Comparison of ENCODE assay signal across 9 mouse cellular contexts in the genomic region with DNA sequence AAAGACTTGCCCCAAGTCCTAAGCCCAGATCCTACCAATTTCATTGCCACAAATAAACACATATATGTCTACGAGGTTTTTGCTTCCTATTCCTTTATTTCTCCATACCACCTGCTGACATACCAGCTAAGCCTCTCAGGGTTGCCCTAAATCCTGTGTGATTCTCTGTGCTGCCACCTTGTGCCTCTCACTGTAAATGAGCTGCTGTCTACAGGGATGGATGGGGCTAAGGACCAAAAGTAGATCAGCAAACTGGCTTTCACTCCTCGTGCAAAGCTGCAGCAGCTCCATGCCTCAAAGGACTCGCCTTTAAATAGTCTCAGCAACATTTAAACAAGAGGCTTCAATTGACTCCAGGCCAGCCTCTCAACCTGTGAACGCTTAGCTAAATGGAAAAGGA. TPM values are rescaled to one million over a fixed set of nuclear protein-coding genes. Genes with fewer than 3 reads are reported as not detected.
DNase-seq lines count a peak whose midpoint lies in the region; ATAC-seq and TF ChIP-seq lines count a peak whose summit lies in the region.
"Had no signal": no experiment of that assay in that cellular context is flagged by ENCODE, and none has a peak within 500 bp of the region (broad histone marks: within the 10 kb centered on the region; RNA-seq: fewer than 3 reads in every experiment).

No protein-coding gene starts in this region.

- intact Hi-C loops in heart, postnatal 10 days (cut with DNase I) = no loop called here
- intact Hi-C loops in left cerebral cortex, adult 2 months (cut with DNase I) = no loop called here

- no peaks in the 10 kb centered on the region for H3K9me3 ChIP-seq in kidney, embryonic 16.5 days (ENCODE audit: low read length)

- ATAC-seq in kidney, embryonic 16.5 days (ENCODE audit: low FRiP score, low TSS enrichment) = no peak

- H3K4me1 ChIP-seq in kidney, embryonic 16.5 days (ENCODE audit: insufficient read depth, low read length) = no peaks in the 10 kb centered on the region

- H3K4me3 ChIP-seq in left cerebral cortex, adult 2 months = no peak overlapping the region
- H3K4me3 ChIP-seq in kidney, embryonic 16.5 days (ENCODE audit: low read length) = no peak overlapping the region
- H3K4me3 ChIP-seq: myocyte had no signal

- H3K9ac ChIP-seq in kidney, embryonic 16.5 days (replicated peaks; ENCODE audit: low read length) = no peak overlapping the region

- TF ChIP-seq CTCF in left cerebral cortex, adult 2 months (IDR thresholded peaks at IDR 0.05) = peak; percentile 51

- 25% methylated on average over 4 of the region's 4 CpGs for WGBS in kidney, embryonic 16.5 days

- peak; percentile 40 to 54 for DNase-seq in heart, postnatal 10 days
- no peak for DNase-seq in heart, adult 11 months
- DNase-seq in CD4-positive, CD25-positive, alpha-beta regulatory T cell, adult 2 months (ENCODE audit: low read depth, low spot score) = peak; percentile 31
- peak; percentile 65 to 79 for DNase-seq in cerebellum, adult 18-20 months
- DNase-seq in left cerebral cortex, adult 2 months (ENCODE audit: extremely low spot score in 1 of 2, low spot score in 2 of 2) = peak; percentile 24 to 38
- no peak for DNase-seq in adrenal gland, adult (ENCODE audit: inconsistent age in 2 of 2, low spot score in 1 of 2)
- DNase-seq in adrenal gland, postnatal 10 days = no peak

- no peak overlapping the region for H3K27ac ChIP-seq in left cerebral cortex, adult 2 months
- no peak overlapping the region for H3K27ac ChIP-seq in kidney, embryonic 16.5 days (ENCODE audit: low read length)

- peaks cover 6% of the 10 kb centered on the region for H3K27me3 ChIP-seq in kidney, embryonic 16.5 days (ENCODE audit: insufficient read depth, low read length)

- H3K4me2 ChIP-seq in kidney, embryonic 16.5 days (replicated peaks; ENCODE audit: low read depth, low read length) = no peak overlapping the region

- no peaks in the 10 kb centered on the region for H3K36me3 ChIP-seq in kidney, embryonic 16.5 days (ENCODE audit: insufficient read depth, low read length)

RNA-seq across cellular contexts. Expression of gene Mreg, which starts 7.9 kb away (rescaled TPM):
- total RNA-seq in heart, postnatal 10 days (2021) = 10 to 100 TPM; 30.2 to 31.0 TPM
- total RNA-seq in left cerebral cortex, adult 2 months (2021) = 1 to 10 TPM; 4.1 to 4.9 TPM
- 10 to 100 TPM in 1 of 2 experiments, 1 to 10 TPM in 1; 7.7 to 12.3 TPM for total RNA-seq in adrenal gland, postnatal 10 days (2021)
- polyA plus RNA-seq in kidney, embryonic 16.5 days (2015; fragmentation: Nextera tagmentation; extraction: Ambion mirVana) = 5.2 and 5.3 TPM in 2 replicates

Comparison
In these comparisons a context has a peak if more than half of its experiments do, and no peak if none do; other contexts are left out.
1. DNase-seq: peak in heart, postnatal 10 days (2 of 2), CD4-positive, CD25-positive, alpha-beta regulatory T cell, adult 2 months (single experiment), cerebellum, adult 18-20 months (2 of 2) and left cerebral cortex, adult 2 months (2 of 2); none in heart, adult 11 months (single experiment), adrenal gland, adult (0 of 2) and adrenal gland, postnatal 10 days (single experiment).